Mouse (Mus musculus): ENCODE results near the gene Chn1. TPM values are rescaled to one million over a fixed set of nuclear protein-coding genes. Genes with fewer than 3 reads are reported as not detected.

The Chn1 gene
- polyA plus RNA-seq, 1 experiment = 25.8 TPM

GRCm38 (mm10) chr2:73612941-73613340, 162.2 kb downstream of the Chn1 start:
- H3K36me3 ChIP-seq (ENCODE audit: control insufficient read depth, insufficient read depth, low read length, poor library complexity, severe bottlenecking) = no peaks in the 10 kb centered on the region
- no peaks in the 10 kb centered on the region for H3K27me3 ChIP-seq (ENCODE audit: control insufficient read depth, insufficient read depth, low read length, poor library complexity, severe bottlenecking)

GRCm38 (mm10) chr2:73612367-73612914, 162.7 kb downstream of the Chn1 start:
- H3K4me3 ChIP-seq (ENCODE audit: low read depth, low read length) = no peak overlapping the region
- no peaks in the 10 kb centered on the region for H3K4me1 ChIP-seq (ENCODE audit: control insufficient read depth, insufficient read depth, low read length)
- no peak overlapping the region for H3K27ac ChIP-seq (ENCODE audit: insufficient read depth, low read length)
- H3K9ac ChIP-seq (ENCODE audit: low read depth, poor library complexity, severe bottlenecking) = no peak overlapping the region
- no peaks in the 10 kb centered on the region for H3K36me3 ChIP-seq (ENCODE audit: control insufficient read depth, insufficient read depth, low read length, poor library complexity, severe bottlenecking)
- no peaks in the 10 kb centered on the region for H3K27me3 ChIP-seq (ENCODE audit: control insufficient read depth, insufficient read depth, low read length, poor library complexity, severe bottlenecking)
- no peaks in the 10 kb centered on the region for H3K9me3 ChIP-seq (replicated peaks; ENCODE audit: control insufficient read depth, insufficient read depth, low read length, poor library complexity, severe bottlenecking)
- no peak for TF ChIP-seq CTCF (IDR thresholded peaks at IDR 0.05; ENCODE audit: low read depth, low read length)
- no peak for TF ChIP-seq EP300 (IDR thresholded peaks at IDR 0.05; ENCODE audit: insufficient read depth, low read depth, low read length)
- TF ChIP-seq POLR2A (IDR thresholded peaks at IDR 0.05; ENCODE audit: insufficient read depth, low read length) = no peak

More at GRCm38 (mm10) chr2:73612941-73613340, 162.2 kb downstream of the Chn1 start:
- no peaks in the 10 kb centered on the region for H3K4me1 ChIP-seq (ENCODE audit: control insufficient read depth, insufficient read depth, low read length)
- no peak overlapping the region for H3K9ac ChIP-seq (ENCODE audit: low read depth, poor library complexity, severe bottlenecking)
- no peak for TF ChIP-seq EP300 (IDR thresholded peaks at IDR 0.05; ENCODE audit: insufficient read depth, low read depth, low read length)
- no peak for TF ChIP-seq CTCF (IDR thresholded peaks at IDR 0.05; ENCODE audit: low read depth, low read length)
- no peak for TF ChIP-seq POLR2A (IDR thresholded peaks at IDR 0.05; ENCODE audit: insufficient read depth, low read length)
- no peak overlapping the region for H3K4me3 ChIP-seq (ENCODE audit: low read depth, low read length)
- H3K27ac ChIP-seq (ENCODE audit: insufficient read depth, low read length) = no peak overlapping the region
- no peaks in the 10 kb centered on the region for H3K9me3 ChIP-seq (replicated peaks; ENCODE audit: control insufficient read depth, insufficient read depth, low read length, poor library complexity, severe bottlenecking)

DNA sequence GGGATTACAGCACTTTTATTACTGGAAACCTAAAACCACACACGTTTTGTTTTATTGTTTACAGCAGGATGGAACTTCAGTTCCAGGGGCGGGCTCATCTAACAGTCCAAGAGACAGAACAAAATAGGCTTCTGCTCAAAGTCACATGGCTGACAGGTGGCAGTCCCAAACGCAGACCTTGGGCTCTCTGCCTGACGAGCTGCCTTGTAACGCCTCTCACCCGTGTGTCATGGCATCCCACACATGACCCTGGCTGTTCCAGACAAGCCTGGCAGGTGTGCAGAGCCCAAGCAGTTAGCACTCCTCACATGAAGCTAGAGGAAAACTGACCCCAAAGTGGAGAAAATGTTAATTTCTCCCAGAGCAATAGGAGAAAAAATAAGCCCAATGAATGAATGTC, 163.3 kb downstream of the Chn1 start:
- TF ChIP-seq CTCF (IDR thresholded peaks at IDR 0.05; ENCODE audit: low read depth, low read length) = no peak
- no peak for TF ChIP-seq EP300 (IDR thresholded peaks at IDR 0.05; ENCODE audit: insufficient read depth, low read depth, low read length)
- no peak for TF ChIP-seq POLR2A (IDR thresholded peaks at IDR 0.05; ENCODE audit: insufficient read depth, low read length)
- Histone ChIP-seq H3K4me3 (ENCODE audit: low read depth, low read length) (no peak overlapping the region), H3K4me1 (ENCODE audit: control insufficient read depth, insufficient read depth, low read length) (no peaks in the 10 kb centered on the region), H3K9me3 (replicated peaks; ENCODE audit: control insufficient read depth, insufficient read depth, low read length, poor library complexity, severe bottlenecking) (no peaks in the 10 kb centered on the region), H3K36me3 (ENCODE audit: control insufficient read depth, insufficient read depth, low read length, poor library complexity, severe bottlenecking) (no peaks in the 10 kb centered on the region), H3K9ac (ENCODE audit: low read depth, poor library complexity, severe bottlenecking) (no peak overlapping the region), H3K27ac (ENCODE audit: insufficient read depth, low read length) (no peak overlapping the region), H3K27me3 (ENCODE audit: control insufficient read depth, insufficient read depth, low read length, poor library complexity, severe bottlenecking) (no peaks in the 10 kb centered on the region)

DNA sequence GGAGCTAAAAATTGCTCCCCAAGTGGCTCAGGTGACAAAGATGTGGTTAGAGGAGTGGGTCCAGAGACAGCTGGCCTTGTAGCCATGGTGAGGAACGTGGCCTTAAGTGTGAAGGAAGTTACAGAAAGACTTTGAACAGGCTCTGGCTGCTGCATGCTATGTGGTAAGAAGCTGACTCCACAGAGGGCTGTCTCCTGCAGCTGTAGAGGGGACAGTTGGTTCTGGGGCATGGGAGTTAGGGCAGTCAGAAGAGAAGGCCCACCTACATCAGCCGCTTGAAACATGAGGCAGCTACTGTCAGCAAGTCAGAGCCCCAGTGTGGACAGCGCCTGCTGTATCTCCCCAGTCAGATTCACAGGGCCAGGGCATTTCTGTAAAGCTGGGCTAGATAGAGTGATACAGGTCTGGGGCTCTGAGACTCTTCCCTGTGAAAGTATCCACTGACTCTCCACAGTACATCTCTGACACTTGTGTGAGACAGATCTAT, 165.4 kb downstream of the Chn1 start:
- Histone ChIP-seq H3K27me3 (ENCODE audit: control insufficient read depth, insufficient read depth, low read length, poor library complexity, severe bottlenecking) (no peaks in the 10 kb centered on the region), H3K36me3 (ENCODE audit: control insufficient read depth, insufficient read depth, low read length, poor library complexity, severe bottlenecking) (no peaks in the 10 kb centered on the region), H3K4me3 (ENCODE audit: low read depth, low read length) (no peak overlapping the region), H3K4me1 (ENCODE audit: control insufficient read depth, insufficient read depth, low read length) (peaks cover 3% of the 10 kb centered on the region), H3K9ac (ENCODE audit: low read depth, poor library complexity, severe bottlenecking) (no peak overlapping the region), H3K9me3 (replicated peaks; ENCODE audit: control insufficient read depth, insufficient read depth, low read length, poor library complexity, severe bottlenecking) (no peaks in the 10 kb centered on the region), H3K27ac (ENCODE audit: insufficient read depth, low read length) (no peak overlapping the region)
- no peak for TF ChIP-seq POLR2A (IDR thresholded peaks at IDR 0.05; ENCODE audit: insufficient read depth, low read length)
- TF ChIP-seq CTCF (IDR thresholded peaks at IDR 0.05; ENCODE audit: low read depth, low read length) = no peak
- TF ChIP-seq EP300 (IDR thresholded peaks at IDR 0.05; ENCODE audit: insufficient read depth, low read depth, low read length) = no peak

DNA sequence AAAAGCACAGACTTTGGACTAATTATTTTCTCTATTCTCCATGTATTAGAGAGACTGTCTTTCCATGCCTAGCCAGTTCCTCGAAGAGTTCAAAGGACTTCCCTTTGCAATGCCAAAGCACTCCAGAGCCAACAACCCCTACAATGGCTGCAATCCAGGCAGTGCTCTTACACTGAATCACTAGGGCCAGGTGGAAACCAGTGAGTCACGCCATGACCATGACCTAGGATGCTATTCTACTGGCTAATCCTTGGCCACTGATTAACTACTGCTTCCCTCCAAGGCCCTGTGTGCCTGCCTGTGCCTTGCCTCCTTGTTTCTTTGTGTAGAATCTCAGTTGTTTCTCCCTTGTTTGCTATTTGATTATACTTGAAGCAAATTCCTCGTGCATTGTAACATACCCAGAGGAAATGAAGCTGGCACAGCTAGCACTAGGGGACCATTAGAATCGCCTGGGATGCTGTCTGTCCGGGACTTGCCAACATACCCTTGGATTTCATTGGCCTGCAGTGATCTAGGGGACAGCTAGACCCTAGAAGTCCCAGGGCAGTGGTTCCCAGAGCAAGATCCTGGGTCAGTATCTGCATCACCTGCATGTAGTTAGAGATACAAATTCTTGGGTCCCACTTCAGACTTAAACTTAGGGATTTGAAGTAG, 166.0 kb downstream of the Chn1 start:
- no peak for TF ChIP-seq POLR2A (IDR thresholded peaks at IDR 0.05; ENCODE audit: insufficient read depth, low read length)
- TF ChIP-seq CTCF (IDR thresholded peaks at IDR 0.05; ENCODE audit: low read depth, low read length) = no peak
- no peak for TF ChIP-seq EP300 (IDR thresholded peaks at IDR 0.05; ENCODE audit: insufficient read depth, low read depth, low read length)
- H3K27ac ChIP-seq (ENCODE audit: insufficient read depth, low read length) = no peak overlapping the region

DNA sequence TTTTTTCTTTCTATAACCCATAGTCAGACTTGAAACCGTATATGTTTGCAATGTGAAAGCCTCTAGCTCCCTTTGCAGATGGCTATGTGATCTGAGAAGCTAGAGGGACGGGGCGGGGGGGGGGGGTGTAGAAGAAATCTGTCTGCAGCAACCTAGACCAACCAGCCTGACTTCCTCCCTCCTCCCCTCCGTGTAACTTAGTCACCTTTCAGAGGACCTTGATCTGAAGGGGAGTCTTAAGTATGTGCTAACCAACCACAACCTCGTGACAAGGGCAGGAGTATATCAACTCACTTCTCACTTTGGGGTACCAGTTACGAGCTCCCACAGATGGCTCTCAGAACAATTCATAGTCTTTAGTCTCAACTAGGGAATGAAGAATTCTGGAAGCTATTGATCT, 166.8 kb downstream of the Chn1 start:
- no peaks in the 10 kb centered on the region for H3K9me3 ChIP-seq (replicated peaks; ENCODE audit: control insufficient read depth, insufficient read depth, low read length, poor library complexity, severe bottlenecking)
- no peaks in the 10 kb centered on the region for H3K27me3 ChIP-seq (ENCODE audit: control insufficient read depth, insufficient read depth, low read length, poor library complexity, severe bottlenecking)
- H3K36me3 ChIP-seq (ENCODE audit: control insufficient read depth, insufficient read depth, low read length, poor library complexity, severe bottlenecking) = no peaks in the 10 kb centered on the region
- no peak for TF ChIP-seq CTCF (IDR thresholded peaks at IDR 0.05; ENCODE audit: low read depth, low read length)
- no peak for TF ChIP-seq POLR2A (IDR thresholded peaks at IDR 0.05; ENCODE audit: insufficient read depth, low read length)
- no peak for TF ChIP-seq EP300 (IDR thresholded peaks at IDR 0.05; ENCODE audit: insufficient read depth, low read depth, low read length)
- no peak overlapping the region for H3K4me3 ChIP-seq (ENCODE audit: low read depth, low read length)
- H3K4me1 ChIP-seq (ENCODE audit: control insufficient read depth, insufficient read depth, low read length) = peaks cover 3% of the 10 kb centered on the region
- H3K27ac ChIP-seq (ENCODE audit: insufficient read depth, low read length) = no peak overlapping the region
- H3K9ac ChIP-seq (ENCODE audit: low read depth, poor library complexity, severe bottlenecking) = no peak overlapping the region

More for the DNA sequence above, 166.0 kb downstream of the Chn1 start:
- no peak overlapping the region for H3K9ac ChIP-seq (ENCODE audit: low read depth, poor library complexity, severe bottlenecking)
- H3K4me3 ChIP-seq (ENCODE audit: low read depth, low read length) = no peak overlapping the region
- no peaks in the 10 kb centered on the region for H3K36me3 ChIP-seq (ENCODE audit: control insufficient read depth, insufficient read depth, low read length, poor library complexity, severe bottlenecking)
- no peaks in the 10 kb centered on the region for H3K9me3 ChIP-seq (replicated peaks; ENCODE audit: control insufficient read depth, insufficient read depth, low read length, poor library complexity, severe bottlenecking)
- H3K4me1 ChIP-seq (ENCODE audit: control insufficient read depth, insufficient read depth, low read length) = peaks cover 3% of the 10 kb centered on the region
- H3K27me3 ChIP-seq (ENCODE audit: control insufficient read depth, insufficient read depth, low read length, poor library complexity, severe bottlenecking) = no peaks in the 10 kb centered on the region
